Mouse (Mus musculus) lung, embryonic 15.5 days (tissue): Measurements from ENCODE around the gene Ralgapb. TPM values are rescaled to one million over a fixed set of nuclear protein-coding genes. Genes with fewer than 3 reads are reported as not detected.

Experiments used
- ATAC-seq: fragments of 200-750 bp; cut with Nextera tagmentation; 2 replicates; pipeline ENCODE4 v1.8.0; 2017; ENCODE audit warnings: moderate number of reproducible peaks, borderline replicate concordance; ENCODE audit not compliant: low FRiP score, low TSS enrichment; ENCODE audit errors: extremely low read depth
- H3K27ac ChIP-seq: fragments of 300-500 bp; sonication (generic); 2 replicates; pipeline ENCODE4 v1.5.1; 2015; ENCODE audit warnings: moderate library complexity, mild to moderate bottlenecking, inconsistent platforms
- H3K27me3 ChIP-seq: fragments of 300-500 bp; sonication (generic); 2 replicates; pipeline ENCODE4 v1.6.1; 2015; ENCODE audit warnings: inconsistent platforms
- H3K36me3 ChIP-seq: fragments of 300-500 bp; sonication (generic); 2 replicates; pipeline ENCODE4 v1.6.1; 2015; ENCODE audit warnings: inconsistent platforms
- H3K4me1 ChIP-seq: fragments of 300-500 bp; sonication (generic); 2 replicates; pipeline ENCODE4 v1.6.1; 2015; ENCODE audit warnings: inconsistent platforms
- H3K4me2 ChIP-seq: fragments of 300-500 bp; sonication (generic); 2 replicates; pipeline ENCODE4 v1.6.1; 2015; ENCODE audit warnings: inconsistent platforms, mild to moderate bottlenecking, moderate library complexity
- H3K4me3 ChIP-seq: fragments of 300-500 bp; sonication (generic); 2 replicates; pipeline ENCODE4 v1.5.1; 2015; ENCODE audit warnings: mild to moderate bottlenecking, inconsistent platforms
- H3K9ac ChIP-seq: fragments of 300-500 bp; sonication (generic); 2 replicates; pipeline ENCODE4 v1.6.1; 2015; ENCODE audit warnings: inconsistent platforms
- H3K9me3 ChIP-seq: fragments of 300-500 bp; sonication (generic); 2 replicates; pipeline ENCODE4 v1.6.1; 2016; ENCODE audit warnings: inconsistent platforms
- WGBS: fragments of 180-500 bp; shearing (Covaris S2); methylation state at CpG from one replicate; pipeline ENCODE4 v1.1.7; 2015; 5-methylcytosine and 5-hydroxymethylcytosine counted together
- polyA plus RNA-seq: library from polyadenylated mRNA; unstranded; fragments of >200 nt; fragmentation: Nextera tagmentation; extraction: Ambion mirVana; gene quantifications from 2 replicates; pipeline ENCODE4 v1.2.1, GENCODE M21; 2015

The Ralgapb gene
- polyA plus RNA-seq, 1 experiment from 2014 or later: 17.7 TPM

DNA sequence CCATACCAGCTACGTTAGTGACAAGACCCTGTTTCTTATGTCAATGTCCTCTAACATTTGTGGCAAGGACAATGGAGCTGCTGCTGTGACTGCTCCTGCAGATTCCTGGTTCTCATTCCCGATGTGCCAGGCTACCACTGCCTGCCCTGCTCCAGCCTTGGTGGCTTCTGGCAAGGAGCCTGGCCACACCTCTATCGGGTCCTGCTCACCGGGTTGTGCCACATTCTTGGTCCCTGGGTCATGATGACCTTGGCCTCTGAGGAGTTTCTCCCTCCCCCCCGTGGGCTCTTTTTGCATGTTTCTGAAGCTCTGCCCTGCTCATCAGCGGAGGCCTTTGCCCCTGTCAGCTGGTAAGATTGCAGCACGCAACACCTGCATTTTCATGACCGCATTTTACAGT is 113.4 kb downstream of the Ralgapb start:
- Histone ChIP-seq H3K4me3 (no peak overlapping the region), H3K27ac (no peak overlapping the region), H3K4me1 (0 out of 2 replicates have a peak, but pooled peaks cover 6% of the 10 kb centered on the region), H3K36me3 (no peaks in the 10 kb centered on the region), H3K9ac (no peak overlapping the region), H3K4me2 (no peak overlapping the region), H3K27me3 (no peaks in the 10 kb centered on the region), H3K9me3 (no peaks in the 10 kb centered on the region)
- 58% methylated on average over 8 of the region's 8 CpGs for WGBS
- 0 out of 2 replicates have a peak, but pooled peaks have one; percentile 21 for ATAC-seq

DNA sequence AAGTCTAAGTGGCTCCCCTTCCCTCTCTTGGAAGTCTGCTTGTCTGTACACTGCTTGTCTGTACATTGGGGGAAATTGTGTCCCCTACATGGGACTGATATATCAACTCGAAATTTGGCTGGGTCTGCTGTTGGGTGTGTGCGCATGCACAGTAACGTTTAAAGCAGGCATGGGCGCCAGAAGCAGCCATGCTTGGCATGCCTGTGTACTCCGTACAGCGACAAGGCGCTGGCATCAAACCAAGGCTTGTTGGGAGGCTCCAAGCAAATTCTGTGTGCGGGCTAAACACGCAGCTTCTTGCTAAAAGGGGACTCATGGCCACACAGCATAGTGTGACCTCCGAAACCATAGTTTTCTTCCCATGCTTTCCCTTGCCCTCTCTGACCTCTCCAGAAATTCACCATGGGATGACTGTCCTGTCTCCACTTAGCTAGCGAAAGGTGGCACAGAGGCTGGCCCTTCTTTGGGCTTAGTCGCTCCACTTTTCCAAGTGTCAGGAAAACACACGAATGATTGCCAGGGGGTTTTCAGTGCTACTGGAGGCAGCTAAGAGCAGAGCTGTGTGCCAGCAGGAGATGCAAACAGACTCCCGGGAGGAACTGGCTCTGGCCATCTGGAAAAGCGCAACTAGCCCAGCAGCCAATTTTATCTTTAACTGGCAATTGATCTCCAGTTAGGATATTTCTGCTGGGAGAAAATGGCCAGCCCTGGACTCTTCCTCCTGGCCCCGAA is 114.6 kb downstream of the Ralgapb start:
- Histone ChIP-seq H3K4me1 (0 out of 2 replicates have a peak, but pooled peaks cover 6% of the 10 kb centered on the region), H3K27ac (no peak overlapping the region), H3K36me3 (no peaks in the 10 kb centered on the region), H3K4me3 (no peak overlapping the region), H3K9ac (no peak overlapping the region), H3K27me3 (no peaks in the 10 kb centered on the region), H3K4me2 (no peak overlapping the region), H3K9me3 (no peaks in the 10 kb centered on the region)
- ATAC-seq: no peak
- 71% methylated on average over 16 of the region's 16 CpGs for WGBS

DNA sequence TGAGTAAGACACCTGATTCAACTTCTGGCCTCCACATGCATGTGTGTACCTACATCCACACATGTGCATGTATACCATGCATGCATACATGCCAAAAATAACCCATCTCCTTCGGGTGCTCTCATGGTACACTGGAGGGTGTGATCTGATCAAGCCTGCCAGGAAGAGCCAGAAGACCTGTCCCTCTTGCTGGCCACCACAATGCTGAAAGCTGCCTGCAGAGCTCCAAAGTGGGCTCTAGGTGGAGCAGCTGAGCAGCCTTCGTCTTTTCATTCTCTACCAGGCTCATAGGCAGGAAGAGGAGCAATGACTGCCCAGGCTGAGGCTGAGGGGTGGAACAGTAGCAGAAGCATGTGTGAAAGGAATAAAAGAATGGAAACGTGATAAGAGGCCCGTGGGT is 124.4 kb downstream of the Ralgapb start:
- H3K4me2 ChIP-seq: no peak overlapping the region
- no peaks in the 10 kb centered on the region for H3K4me1 ChIP-seq
- H3K4me3 ChIP-seq: no peak overlapping the region
- H3K36me3 ChIP-seq: no peaks in the 10 kb centered on the region
- H3K9ac ChIP-seq: no peak overlapping the region
- no peak overlapping the region for H3K27ac ChIP-seq
- H3K9me3 ChIP-seq: no peaks in the 10 kb centered on the region
- no peak for ATAC-seq
- 3% methylated on average over 4 of the region's 4 CpGs for WGBS
- H3K27me3 ChIP-seq: no peaks in the 10 kb centered on the region

DNA sequence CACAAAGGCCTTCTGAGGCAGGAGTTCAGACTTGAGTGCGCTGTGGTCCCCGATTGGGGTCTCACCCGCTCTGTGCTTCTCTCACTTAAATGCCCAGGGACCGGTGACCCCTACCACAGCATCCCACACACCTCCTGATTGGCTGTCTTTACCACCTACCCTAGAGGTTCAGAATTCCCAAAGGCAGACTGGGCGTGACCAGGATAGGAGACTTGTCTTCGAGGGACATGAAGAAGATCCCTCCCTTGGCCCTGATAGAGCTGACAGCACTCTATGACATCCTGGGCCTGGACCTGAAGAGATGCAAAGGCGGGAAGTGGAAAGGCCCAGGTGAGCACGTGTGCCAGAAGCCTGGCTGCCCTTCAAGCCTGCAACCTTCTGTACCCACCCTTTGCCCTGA is 124.9 kb downstream of the Ralgapb start:
- H3K27ac ChIP-seq: no peak overlapping the region
- no peak overlapping the region for H3K9ac ChIP-seq
- no peaks in the 10 kb centered on the region for H3K9me3 ChIP-seq
- 70% methylated on average over 8 of the region's 8 CpGs for WGBS
- H3K27me3 ChIP-seq: no peaks in the 10 kb centered on the region
- H3K4me1 ChIP-seq: no peaks in the 10 kb centered on the region
- no peak for ATAC-seq
- H3K36me3 ChIP-seq: no peaks in the 10 kb centered on the region
- no peak overlapping the region for H3K4me3 ChIP-seq
- H3K4me2 ChIP-seq: no peak overlapping the region

DNA sequence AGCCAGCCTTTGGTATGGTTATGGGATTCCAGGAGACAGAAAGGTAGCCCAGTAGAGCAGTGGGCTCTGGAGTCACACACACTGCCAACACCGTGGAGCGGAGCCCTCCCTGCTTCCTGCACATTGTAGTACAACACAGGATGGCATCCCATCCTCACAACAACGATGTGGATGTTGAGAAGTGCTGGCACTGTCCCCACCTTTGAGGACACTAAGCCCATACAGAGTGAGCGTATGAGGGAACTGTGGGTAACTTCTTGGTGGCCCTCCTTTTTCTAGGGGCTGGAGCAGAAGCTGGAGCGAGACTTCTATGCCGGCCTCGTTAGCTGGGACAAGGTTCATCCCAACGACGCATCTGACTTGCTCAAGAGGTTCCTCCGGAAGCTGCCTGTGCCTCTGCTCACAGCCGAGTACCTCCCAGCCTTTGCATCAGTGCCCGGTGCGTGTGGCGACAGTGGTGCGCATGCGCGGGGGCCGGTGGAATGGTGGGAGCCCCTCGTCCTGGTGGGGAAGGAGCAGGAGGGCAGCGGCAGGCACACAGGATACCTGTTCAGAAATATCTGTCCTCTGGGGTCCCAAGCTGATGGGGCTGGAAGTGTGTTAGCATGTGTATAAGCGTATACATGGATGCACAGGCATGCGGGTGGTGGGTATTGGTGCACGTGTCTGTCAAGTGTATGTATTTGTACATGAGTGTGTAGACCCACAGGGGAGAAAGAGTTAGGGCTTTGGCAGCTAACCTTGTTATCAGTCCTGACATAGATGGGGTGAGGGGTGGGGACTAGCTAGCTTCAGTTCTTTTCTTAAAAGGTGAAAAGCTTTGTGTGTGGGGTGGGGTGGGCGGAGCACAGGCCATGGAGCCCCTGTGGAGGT is 130.0 kb downstream of the Ralgapb start:
- no peak overlapping the region for H3K27ac ChIP-seq
- H3K4me3 ChIP-seq: no peak overlapping the region
- H3K36me3 ChIP-seq: no peaks in the 10 kb centered on the region
- H3K4me1 ChIP-seq: no peaks in the 10 kb centered on the region
- H3K9ac ChIP-seq: no peak overlapping the region
- peak overlapping the region; percentile 31; the same call in 1 of the 2 replicates for H3K4me2 ChIP-seq
- no peaks in the 10 kb centered on the region; the same call in 1 of the 2 replicates for H3K27me3 ChIP-seq
- ATAC-seq: no peak
- 53% methylated on average over 24 of the region's 24 CpGs for WGBS
- no peaks in the 10 kb centered on the region for H3K9me3 ChIP-seq

- 42% methylated on average over 4 of the region's 4 CpGs for WGBS
- Histone ChIP-seq H3K9ac (no peak overlapping the region), H3K4me3 (no peak overlapping the region), H3K27me3 (no peaks in the 10 kb centered on the region; the same call in 1 of the 2 replicates), H3K36me3 (no peaks in the 10 kb centered on the region), H3K4me1 (no peaks in the 10 kb centered on the region), H3K9me3 (no peaks in the 10 kb centered on the region), H3K27ac (no peak overlapping the region), H3K4me2 (no peak overlapping the region)
- no peak for ATAC-seq
Observed at GRCm38 (mm10) chr2:158541286-158541685, 131.6 kb downstream of the Ralgapb start.

- Histone ChIP-seq H3K27me3 (peaks cover under 1% of the 10 kb centered on the region; the same call in 1 of the 2 replicates), H3K4me1 (0 out of 2 replicates have a peak, but pooled peaks cover 3% of the 10 kb centered on the region), H3K4me3 (no peak overlapping the region), H3K9ac (no peak overlapping the region), H3K36me3 (no peaks in the 10 kb centered on the region), H3K9me3 (no peaks in the 10 kb centered on the region), H3K27ac (no peak overlapping the region), H3K4me2 (no peak overlapping the region)
- ATAC-seq: no peak
- WGBS: 51% methylated on average over 2 of the region's 2 CpGs
Observed at GRCm38 (mm10) chr2:158545266-158545665, 135.6 kb downstream of the Ralgapb start.

GRCm38 (mm10) chr2:158546751-158547150 is 137.1 kb downstream of the Ralgapb start:
- ATAC-seq: 0 out of 2 replicates have a peak, but pooled peaks have one; percentile 19

More at GRCm38 (mm10) chr2:158546751-158547150, 137.1 kb downstream of the Ralgapb start:
- H3K36me3 ChIP-seq: no peaks in the 10 kb centered on the region
- H3K9me3 ChIP-seq: no peaks in the 10 kb centered on the region
- H3K9ac ChIP-seq: no peak overlapping the region
- H3K4me1 ChIP-seq: 0 out of 2 replicates have a peak, but pooled peaks cover 3% of the 10 kb centered on the region
- no peak overlapping the region for H3K27ac ChIP-seq
- no peak overlapping the region for H3K4me3 ChIP-seq
- H3K4me2 ChIP-seq: 0 out of 2 replicates have a peak overlapping the region, but pooled peaks have one; percentile 29
- peaks cover 9% of the 10 kb centered on the region; the same call in 1 of the 2 replicates for H3K27me3 ChIP-seq
- WGBS: 3% methylated on average over 17 of the region's 17 CpGs

Other genes starting within 250 kb of the Ralgapb start
- 5.3 and 5.5 TPM in 2 replicates for gene D630003M21Rik, start 180.6 kb upstream of the Ralgapb start, polyA plus RNA-seq
- gene Bpi, start 151.8 kb upstream of the Ralgapb start, polyA plus RNA-seq: not detected in 2 replicates
- 11.5 and 14.2 TPM in 2 replicates for gene Lbp, start 103.4 kb upstream of the Ralgapb start, polyA plus RNA-seq
- 1.7 and 2.9 TPM in 2 replicates for gene Snhg11, start 34.2 kb upstream of the Ralgapb start, polyA plus RNA-seq
- not detected in 2 replicates for gene Adig, start 92.8 kb downstream of the Ralgapb start, polyA plus RNA-seq
- not detected in 2 replicates for gene Arhgap40, start 102.9 kb downstream of the Ralgapb start, polyA plus RNA-seq
- not detected in 2 replicates for gene Slc32a1, start 200.9 kb downstream of the Ralgapb start, polyA plus RNA-seq
- gene Actr5, start 215.0 kb downstream of the Ralgapb start, polyA plus RNA-seq: 10.1 and 11.1 TPM in 2 replicates